Mouse (Mus musculus): ENCODE results near the gene Adam12. TPM values are rescaled to one million over a fixed set of nuclear protein-coding genes. Genes with fewer than 3 reads are reported as not detected.

The Adam12 gene
- polyA plus RNA-seq, 1 experiment from 2014 or later: 3.1 TPM

- Histone ChIP-seq H3K4me2 (replicated peaks; ENCODE audit: low read depth, low read length) (no peak overlapping the region), H3K9me3 (ENCODE audit: control insufficient read depth, low read length) (no peaks in the 10 kb centered on the region), H3K27ac (ENCODE audit: low read depth, low read length) (no peak overlapping the region), H3K9ac (ENCODE audit: low read depth, low read length) (no peak overlapping the region), H3K27me3 (ENCODE audit: control insufficient read depth, insufficient read depth, low read length) (no peaks in the 10 kb centered on the region), H3K4me1 (replicated peaks; ENCODE audit: control insufficient read depth, insufficient read depth, low read length) (no peaks in the 10 kb centered on the region), H3K36me3 (ENCODE audit: control insufficient read depth, insufficient read depth, low read length) (no peaks in the 10 kb centered on the region), H3K4me3 (ENCODE audit: low read depth, low read length) (no peak overlapping the region)
- DNase-seq (ENCODE audit: low spot score) (no peak), ATAC-seq (ENCODE audit: low FRiP score) (no peak)
- WGBS: 72% methylated on average over 5 of the region's 5 CpGs
Observed at GRCm38 (mm10) chr7:133970407-133970806, 261.5 kb downstream of the Adam12 start.

GRCm38 (mm10) chr7:133967906-133968305 lies 264.0 kb downstream of the Adam12 start:
- WGBS: 59% methylated on average over 5 of the region's 5 CpGs
- Histone ChIP-seq H3K4me3 (ENCODE audit: low read depth, low read length) (no peak overlapping the region), H3K4me2 (replicated peaks; ENCODE audit: low read depth, low read length) (no peak overlapping the region), H3K36me3 (ENCODE audit: control insufficient read depth, insufficient read depth, low read length) (no peaks in the 10 kb centered on the region), H3K9me3 (ENCODE audit: control insufficient read depth, low read length) (no peaks in the 10 kb centered on the region), H3K27ac (ENCODE audit: low read depth, low read length) (no peak overlapping the region), H3K27me3 (ENCODE audit: control insufficient read depth, insufficient read depth, low read length) (no peaks in the 10 kb centered on the region), H3K4me1 (replicated peaks; ENCODE audit: control insufficient read depth, insufficient read depth, low read length) (no peaks in the 10 kb centered on the region), H3K9ac (ENCODE audit: low read depth, low read length) (no peak overlapping the region)
- ATAC-seq (ENCODE audit: low FRiP score) (no peak), DNase-seq (ENCODE audit: low spot score) (no peak)

GRCm38 (mm10) chr7:133963501-133963900 lies 268.4 kb downstream of the Adam12 start:
- WGBS: 67% methylated on average over 8 of the region's 8 CpGs
- Histone ChIP-seq H3K27ac (ENCODE audit: low read depth, low read length) (no peak overlapping the region), H3K9me3 (ENCODE audit: control insufficient read depth, low read length) (no peaks in the 10 kb centered on the region), H3K9ac (ENCODE audit: low read depth, low read length) (no peak overlapping the region), H3K4me2 (replicated peaks; ENCODE audit: low read depth, low read length) (no peak overlapping the region), H3K4me1 (replicated peaks; ENCODE audit: control insufficient read depth, insufficient read depth, low read length) (no peaks in the 10 kb centered on the region), H3K27me3 (ENCODE audit: control insufficient read depth, insufficient read depth, low read length) (no peaks in the 10 kb centered on the region), H3K36me3 (ENCODE audit: control insufficient read depth, insufficient read depth, low read length) (no peaks in the 10 kb centered on the region), H3K4me3 (ENCODE audit: low read depth, low read length) (no peak overlapping the region)
- DNase-seq (ENCODE audit: low spot score) (no peak), ATAC-seq (ENCODE audit: low FRiP score) (no peak)

GRCm38 (mm10) chr7:133959200-133959599 lies 272.7 kb downstream of the Adam12 start:
- H3K36me3 ChIP-seq (ENCODE audit: control insufficient read depth, insufficient read depth, low read length): no peaks in the 10 kb centered on the region
- WGBS: 66% methylated on average over 4 of the region's 4 CpGs
- ATAC-seq (ENCODE audit: low FRiP score): no peak
- H3K4me2 ChIP-seq (replicated peaks; ENCODE audit: low read depth, low read length): no peak overlapping the region
- no peak overlapping the region for H3K9ac ChIP-seq (ENCODE audit: low read depth, low read length)
- no peaks in the 10 kb centered on the region for H3K4me1 ChIP-seq (replicated peaks; ENCODE audit: control insufficient read depth, insufficient read depth, low read length)
- H3K27me3 ChIP-seq (ENCODE audit: control insufficient read depth, insufficient read depth, low read length): no peaks in the 10 kb centered on the region
- peak; percentile 25 for DNase-seq (ENCODE audit: low spot score)
- no peaks in the 10 kb centered on the region for H3K9me3 ChIP-seq (ENCODE audit: control insufficient read depth, low read length)
- H3K4me3 ChIP-seq (ENCODE audit: low read depth, low read length): no peak overlapping the region
- no peak overlapping the region for H3K27ac ChIP-seq (ENCODE audit: low read depth, low read length)

GRCm38 (mm10) chr7:133957873-133958272 lies 274.1 kb downstream of the Adam12 start:
- H3K4me1 ChIP-seq (replicated peaks; ENCODE audit: control insufficient read depth, insufficient read depth, low read length): no peaks in the 10 kb centered on the region
- no peaks in the 10 kb centered on the region for H3K36me3 ChIP-seq (ENCODE audit: control insufficient read depth, insufficient read depth, low read length)
- H3K9me3 ChIP-seq (ENCODE audit: control insufficient read depth, low read length): no peaks in the 10 kb centered on the region
- WGBS: 43% methylated on average over 2 of the region's 2 CpGs
- H3K4me2 ChIP-seq (replicated peaks; ENCODE audit: low read depth, low read length): no peak overlapping the region
- no peak overlapping the region for H3K4me3 ChIP-seq (ENCODE audit: low read depth, low read length)
- H3K27me3 ChIP-seq (ENCODE audit: control insufficient read depth, insufficient read depth, low read length): no peaks in the 10 kb centered on the region
- DNase-seq (ENCODE audit: low spot score) (no peak), ATAC-seq (ENCODE audit: low FRiP score) (no peak)
- H3K27ac ChIP-seq (ENCODE audit: low read depth, low read length): no peak overlapping the region
- H3K9ac ChIP-seq (ENCODE audit: low read depth, low read length): no peak overlapping the region

- DNase-seq (ENCODE audit: low spot score) (no peak), ATAC-seq (ENCODE audit: low FRiP score) (no peak)
- H3K4me2 ChIP-seq (replicated peaks; ENCODE audit: low read depth, low read length): no peak overlapping the region
- H3K36me3 ChIP-seq (ENCODE audit: control insufficient read depth, insufficient read depth, low read length): no peaks in the 10 kb centered on the region
- no peak overlapping the region for H3K27ac ChIP-seq (ENCODE audit: low read depth, low read length)
- no peak overlapping the region for H3K4me3 ChIP-seq (ENCODE audit: low read depth, low read length)
- no peaks in the 10 kb centered on the region for H3K9me3 ChIP-seq (ENCODE audit: control insufficient read depth, low read length)
- WGBS: 59% methylated on average over 9 of the region's 9 CpGs
- H3K9ac ChIP-seq (ENCODE audit: low read depth, low read length): no peak overlapping the region
- no peaks in the 10 kb centered on the region for H3K27me3 ChIP-seq (ENCODE audit: control insufficient read depth, insufficient read depth, low read length)
- H3K4me1 ChIP-seq (replicated peaks; ENCODE audit: control insufficient read depth, insufficient read depth, low read length): no peaks in the 10 kb centered on the region
Observed at GRCm38 (mm10) chr7:133954111-133955091, 277.5 kb downstream of the Adam12 start.

- ATAC-seq (ENCODE audit: low FRiP score) (no peak), DNase-seq (ENCODE audit: low spot score) (no peak)
- Histone ChIP-seq H3K27me3 (ENCODE audit: control insufficient read depth, insufficient read depth, low read length) (no peaks in the 10 kb centered on the region), H3K9ac (ENCODE audit: low read depth, low read length) (no peak overlapping the region), H3K9me3 (ENCODE audit: control insufficient read depth, low read length) (no peaks in the 10 kb centered on the region), H3K4me2 (replicated peaks; ENCODE audit: low read depth, low read length) (no peak overlapping the region), H3K36me3 (ENCODE audit: control insufficient read depth, insufficient read depth, low read length) (no peaks in the 10 kb centered on the region), H3K4me3 (ENCODE audit: low read depth, low read length) (no peak overlapping the region), H3K27ac (ENCODE audit: low read depth, low read length) (no peak overlapping the region), H3K4me1 (replicated peaks; ENCODE audit: control insufficient read depth, insufficient read depth, low read length) (no peaks in the 10 kb centered on the region)
- WGBS: 89% methylated on average over 14 of the region's 14 CpGs
Observed at GRCm38 (mm10) chr7:133951777-133952545, 280.0 kb downstream of the Adam12 start.

- Histone ChIP-seq H3K27me3 (ENCODE audit: control insufficient read depth, insufficient read depth, low read length) (no peaks in the 10 kb centered on the region), H3K36me3 (ENCODE audit: control insufficient read depth, insufficient read depth, low read length) (no peaks in the 10 kb centered on the region), H3K9ac (ENCODE audit: low read depth, low read length) (no peak overlapping the region), H3K9me3 (ENCODE audit: control insufficient read depth, low read length) (no peaks in the 10 kb centered on the region), H3K4me1 (replicated peaks; ENCODE audit: control insufficient read depth, insufficient read depth, low read length) (no peaks in the 10 kb centered on the region), H3K4me3 (ENCODE audit: low read depth, low read length) (no peak overlapping the region), H3K4me2 (replicated peaks; ENCODE audit: low read depth, low read length) (no peak overlapping the region), H3K27ac (ENCODE audit: low read depth, low read length) (no peak overlapping the region)
- DNase-seq (ENCODE audit: low spot score) (no peak), ATAC-seq (ENCODE audit: low FRiP score) (no peak)
- WGBS: 75% methylated on average over 2 of the region's 2 CpGs
Observed at GRCm38 (mm10) chr7:133947360-133947759, 284.6 kb downstream of the Adam12 start.
